Mouse (Mus musculus): Measurements from ENCODE around the gene Fam114a2. TPM values are rescaled to one million over a fixed set of nuclear protein-coding genes. Genes with fewer than 3 reads are reported as not detected.

Fam114a2 gene
- polyA plus RNA-seq, 1 experiment from 2014 or later, result 67.3 TPM

GRCm38 (mm10) chr11:57474296-57474941, 44.0 kb downstream of the Fam114a2 start:
- WGBS, result 63% methylated on average over 6 of the region's 6 CpGs
- peaks cover 4% of the 10 kb centered on the region; the same call in 1 of the 2 replicates for H3K36me3 ChIP-seq
- no peak overlapping the region for H3K4me2 ChIP-seq

GRCm38 (mm10) chr11:57470979-57471378, 47.4 kb downstream of the Fam114a2 start:
- no peak for ATAC-seq (ENCODE audit: insufficient number of reproducible peaks, insufficient read depth, low FRiP score, low TSS enrichment, low read depth)
- Histone ChIP-seq H3K4me1 (replicated peaks) (no peaks in the 10 kb centered on the region), H3K4me2 (no peak overlapping the region), H3K36me3 (no peaks in the 10 kb centered on the region), H3K27me3 (no peaks in the 10 kb centered on the region), H3K27ac (no peak overlapping the region), H3K9me3 (no peaks in the 10 kb centered on the region), H3K4me3 (replicated peaks) (no peak overlapping the region), H3K9ac (replicated peaks) (no peak overlapping the region)
- 89% methylated on average over 7 of the region's 7 CpGs for WGBS

More at GRCm38 (mm10) chr11:57474296-57474941, 44.0 kb downstream of the Fam114a2 start:
- Histone ChIP-seq H3K4me3 (replicated peaks) (no peak overlapping the region), H3K27me3 (no peaks in the 10 kb centered on the region), H3K9ac (replicated peaks) (no peak overlapping the region), H3K27ac (no peak overlapping the region), H3K9me3 (no peaks in the 10 kb centered on the region), H3K4me1 (replicated peaks) (no peaks in the 10 kb centered on the region)
- ATAC-seq (ENCODE audit: insufficient number of reproducible peaks, insufficient read depth, low FRiP score, low TSS enrichment, low read depth), result 0 out of 2 replicates have a peak, but pooled peaks have one; percentile 15

GRCm38 (mm10) chr11:57470056-57470455, 48.4 kb downstream of the Fam114a2 start:
- ATAC-seq (ENCODE audit: insufficient number of reproducible peaks, insufficient read depth, low FRiP score, low TSS enrichment, low read depth), result no peak
- H3K9me3 ChIP-seq, result no peaks in the 10 kb centered on the region
- no peaks in the 10 kb centered on the region for H3K36me3 ChIP-seq
- H3K9ac ChIP-seq (replicated peaks), result no peak overlapping the region
- 46% methylated on average over 6 of the region's 6 CpGs for WGBS
- no peak overlapping the region for H3K27ac ChIP-seq
- H3K4me2 ChIP-seq, result no peak overlapping the region
- no peaks in the 10 kb centered on the region for H3K4me1 ChIP-seq (replicated peaks)
- no peak overlapping the region for H3K4me3 ChIP-seq (replicated peaks)
- no peaks in the 10 kb centered on the region for H3K27me3 ChIP-seq

GRCm38 (mm10) chr11:57468706-57469105, 49.7 kb downstream of the Fam114a2 start:
- Histone ChIP-seq H3K9ac (replicated peaks) (no peak overlapping the region), H3K4me3 (replicated peaks) (no peak overlapping the region), H3K36me3 (no peaks in the 10 kb centered on the region), H3K27me3 (no peaks in the 10 kb centered on the region), H3K4me2 (no peak overlapping the region), H3K4me1 (replicated peaks) (no peaks in the 10 kb centered on the region), H3K9me3 (no peaks in the 10 kb centered on the region), H3K27ac (no peak overlapping the region)
- ATAC-seq (ENCODE audit: insufficient number of reproducible peaks, insufficient read depth, low FRiP score, low TSS enrichment, low read depth), result no peak
- 81% methylated on average over 4 of the region's 4 CpGs for WGBS

GRCm38 (mm10) chr11:57467159-57468110, 51.0 kb downstream of the Fam114a2 start:
- no peak overlapping the region for H3K4me3 ChIP-seq (replicated peaks)
- no peaks in the 10 kb centered on the region for H3K27me3 ChIP-seq
- H3K9me3 ChIP-seq, result no peaks in the 10 kb centered on the region
- no peak overlapping the region for H3K9ac ChIP-seq (replicated peaks)
- H3K4me1 ChIP-seq (replicated peaks), result no peaks in the 10 kb centered on the region
- H3K4me2 ChIP-seq, result peak overlapping the region; percentile 17; the same call in 1 of the 2 replicates
- no peaks in the 10 kb centered on the region for H3K36me3 ChIP-seq
- WGBS, result 60% methylated on average over 23 of the region's 23 CpGs
- no peak overlapping the region for H3K27ac ChIP-seq
- peak; percentile 71; the same call in 1 of the 2 replicates for ATAC-seq (ENCODE audit: insufficient number of reproducible peaks, insufficient read depth, low FRiP score, low TSS enrichment, low read depth)

GRCm38 (mm10) chr11:57465844-57466243, 52.6 kb downstream of the Fam114a2 start:
- Histone ChIP-seq H3K4me3 (replicated peaks) (no peak overlapping the region), H3K9me3 (no peaks in the 10 kb centered on the region), H3K27ac (no peak overlapping the region), H3K4me1 (replicated peaks) (no peaks in the 10 kb centered on the region), H3K4me2 (no peak overlapping the region), H3K36me3 (no peaks in the 10 kb centered on the region), H3K27me3 (no peaks in the 10 kb centered on the region), H3K9ac (replicated peaks) (no peak overlapping the region)
- 70% methylated on average over 3 of the region's 3 CpGs for WGBS
- ATAC-seq (ENCODE audit: insufficient number of reproducible peaks, insufficient read depth, low FRiP score, low TSS enrichment, low read depth), result no peak

- Histone ChIP-seq H3K4me1 (replicated peaks) (no peaks in the 10 kb centered on the region), H3K4me2 (no peak overlapping the region), H3K4me3 (replicated peaks) (no peak overlapping the region), H3K9me3 (no peaks in the 10 kb centered on the region), H3K27ac (no peak overlapping the region), H3K9ac (replicated peaks) (no peak overlapping the region), H3K36me3 (no peaks in the 10 kb centered on the region), H3K27me3 (no peaks in the 10 kb centered on the region)
- WGBS, result 44% methylated on average over 8 of the region's 8 CpGs
- 0 out of 2 replicates have a peak, but pooled peaks have one; percentile 18 for ATAC-seq (ENCODE audit: insufficient number of reproducible peaks, insufficient read depth, low FRiP score, low TSS enrichment, low read depth)
Observed at GRCm38 (mm10) chr11:57465025-57465424, 53.4 kb downstream of the Fam114a2 start.

- no peak overlapping the region for H3K4me3 ChIP-seq (replicated peaks)
- no peak overlapping the region for H3K27ac ChIP-seq
- H3K27me3 ChIP-seq, result no peaks in the 10 kb centered on the region
- peaks cover 2% of the 10 kb centered on the region; the same call in 1 of the 2 replicates for H3K4me1 ChIP-seq (replicated peaks)
- H3K36me3 ChIP-seq, result no peaks in the 10 kb centered on the region
- H3K4me2 ChIP-seq, result no peak overlapping the region
- H3K9me3 ChIP-seq, result no peaks in the 10 kb centered on the region
- ATAC-seq (ENCODE audit: insufficient number of reproducible peaks, insufficient read depth, low FRiP score, low TSS enrichment, low read depth), result no peak
- H3K9ac ChIP-seq (replicated peaks), result no peak overlapping the region
- WGBS, result 78% methylated on average over 6 of the region's 6 CpGs
Observed at GRCm38 (mm10) chr11:57459759-57460158, 58.7 kb downstream of the Fam114a2 start.

GRCm38 (mm10) chr11:57454421-57454820, 64.0 kb downstream of the Fam114a2 start:
- no peaks in the 10 kb centered on the region for H3K36me3 ChIP-seq
- WGBS, result 50% methylated on average over 5 of the region's 5 CpGs
- no peak overlapping the region for H3K4me3 ChIP-seq (replicated peaks)
- H3K9ac ChIP-seq (replicated peaks), result no peak overlapping the region
- peaks cover 6% of the 10 kb centered on the region; the same call in 1 of the 2 replicates for H3K4me1 ChIP-seq (replicated peaks)
- no peaks in the 10 kb centered on the region for H3K27me3 ChIP-seq
- H3K27ac ChIP-seq, result no peak overlapping the region
- no peak overlapping the region for H3K4me2 ChIP-seq
- ATAC-seq (ENCODE audit: insufficient number of reproducible peaks, insufficient read depth, low FRiP score, low TSS enrichment, low read depth), result no peak
- no peaks in the 10 kb centered on the region for H3K9me3 ChIP-seq

GRCm38 (mm10) chr11:57445237-57445962, 73.0 kb downstream of the Fam114a2 start:
- Histone ChIP-seq H3K9me3 (no peaks in the 10 kb centered on the region), H3K4me2 (no peak overlapping the region), H3K27ac (no peak overlapping the region), H3K36me3 (no peaks in the 10 kb centered on the region), H3K4me3 (replicated peaks) (no peak overlapping the region), H3K27me3 (no peaks in the 10 kb centered on the region), H3K4me1 (replicated peaks) (no peaks in the 10 kb centered on the region), H3K9ac (replicated peaks) (no peak overlapping the region)
- 65% methylated on average over 6 of the region's 6 CpGs for WGBS
- ATAC-seq (ENCODE audit: insufficient number of reproducible peaks, insufficient read depth, low FRiP score, low TSS enrichment, low read depth), result no peak

- no peaks in the 10 kb centered on the region for H3K9me3 ChIP-seq
- H3K36me3 ChIP-seq, result no peaks in the 10 kb centered on the region
- no peak overlapping the region for H3K27ac ChIP-seq
- no peaks in the 10 kb centered on the region for H3K27me3 ChIP-seq
- H3K4me3 ChIP-seq (replicated peaks), result no peak overlapping the region
- 9% methylated on average over 1 of the region's 1 CpGs for WGBS
- H3K9ac ChIP-seq (replicated peaks), result no peak overlapping the region
- no peaks in the 10 kb centered on the region for H3K4me1 ChIP-seq (replicated peaks)
- H3K4me2 ChIP-seq, result no peak overlapping the region
- ATAC-seq (ENCODE audit: insufficient number of reproducible peaks, insufficient read depth, low FRiP score, low TSS enrichment, low read depth), result no peak
Observed at GRCm38 (mm10) chr11:57434153-57434552, 84.3 kb downstream of the Fam114a2 start.

Measured in limb, embryonic 12.5 days (tissue).